Mouse (Mus musculus): ENCODE results near the gene Enah.

GRCm38 (mm10) chr1:181893721-181894120 lies 126.1 kb downstream of the Enah start:
- no peak for TF ChIP-seq CTCF (conservative IDR thresholded peaks at IDR 0.05; ENCODE audit: low read length)
- no peak for TF ChIP-seq POU5F1 (IDR thresholded peaks at IDR 0.05; ENCODE audit: borderline replicate concordance, low read length)
- TF ChIP-seq NANOG (IDR thresholded peaks at IDR 0.05; ENCODE audit: borderline replicate concordance, low read length), result no peak
